Mouse (Mus musculus) brain, adult 10 weeks (tissue): ENCODE measurements around the gene Slc39a1. TPM values are rescaled to one million over a fixed set of nuclear protein-coding genes. Genes with fewer than 3 reads are reported as not detected.

Experiments used
- polyA plus RNA-seq: library from polyadenylated mRNA; stranded (reverse); fragments of 350-450 nt; fragmentation: Illumina TruSeq; extraction: RNeasy Lipid Tissue Mini Kit (QIAGEN cat#74804); gene quantifications from one replicate; pipeline ENCODE4 v1.2.3, GENCODE M21; 2015; ENCODE audit warnings: low read depth, low replicate concordance

The Slc39a1 gene
- polyA plus RNA-seq, result 38.5 TPM

GRCm38 (mm10) chr3:90247960-90248745, at the start of gene Slc39a1:
Gene Slc39a1 (plus strand): TSS chr3:90248172.

GRCm38 (mm10) chr3:90213377-90213866, 34.5 kb upstream of the Slc39a1 start, which contains the start of the genes Rps27 and Rab13:
Gene Rps27 (minus strand): TSS chr3:90213651.
Gene Rab13 (plus strand): TSS chr3:90213695.

DNA sequence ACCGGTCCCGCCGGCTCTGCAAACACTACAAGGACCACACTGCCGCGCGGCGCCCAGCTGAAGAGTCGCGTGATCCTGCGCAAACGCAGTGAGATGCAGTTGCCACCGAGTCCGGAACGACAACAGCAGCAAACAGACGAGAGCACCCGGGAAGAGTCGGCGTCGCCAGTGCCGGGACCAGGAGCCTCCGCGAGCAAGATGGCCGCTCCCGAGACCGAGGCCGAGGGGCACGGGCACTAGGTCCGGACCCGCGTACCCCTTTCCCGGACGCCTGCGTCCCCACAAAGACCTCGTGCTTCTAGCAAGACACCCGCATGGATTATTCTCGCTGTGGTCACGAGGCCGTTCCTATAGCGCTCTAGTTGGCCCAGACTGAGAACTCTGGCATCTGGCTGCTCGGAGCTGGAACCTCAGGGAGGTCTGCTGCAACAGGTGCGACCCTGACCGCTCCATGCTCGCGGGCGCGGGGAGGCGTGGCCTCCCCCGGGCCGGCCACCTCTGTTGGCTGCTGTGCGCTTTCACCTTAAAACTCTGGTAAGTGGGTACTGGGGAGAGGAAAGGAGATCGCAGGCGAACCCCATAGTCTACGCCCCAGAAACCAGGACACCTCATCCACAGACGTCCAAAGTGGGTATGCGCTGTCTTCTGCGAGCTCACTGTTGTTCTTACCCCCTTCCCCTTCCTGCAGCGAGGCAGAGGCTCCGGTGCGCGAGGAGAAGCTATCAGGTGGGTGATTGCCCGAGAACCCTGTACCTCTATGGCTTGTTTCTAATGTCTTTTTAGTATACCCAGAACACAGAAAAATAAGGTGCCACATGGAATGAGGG, 16.3 kb upstream of the Slc39a1 start, which contains the start of gene Jtb:
Gene Jtb, plus strand, starts transcription at position 91 of the 827 bp plus-strand sequence.

DNA sequence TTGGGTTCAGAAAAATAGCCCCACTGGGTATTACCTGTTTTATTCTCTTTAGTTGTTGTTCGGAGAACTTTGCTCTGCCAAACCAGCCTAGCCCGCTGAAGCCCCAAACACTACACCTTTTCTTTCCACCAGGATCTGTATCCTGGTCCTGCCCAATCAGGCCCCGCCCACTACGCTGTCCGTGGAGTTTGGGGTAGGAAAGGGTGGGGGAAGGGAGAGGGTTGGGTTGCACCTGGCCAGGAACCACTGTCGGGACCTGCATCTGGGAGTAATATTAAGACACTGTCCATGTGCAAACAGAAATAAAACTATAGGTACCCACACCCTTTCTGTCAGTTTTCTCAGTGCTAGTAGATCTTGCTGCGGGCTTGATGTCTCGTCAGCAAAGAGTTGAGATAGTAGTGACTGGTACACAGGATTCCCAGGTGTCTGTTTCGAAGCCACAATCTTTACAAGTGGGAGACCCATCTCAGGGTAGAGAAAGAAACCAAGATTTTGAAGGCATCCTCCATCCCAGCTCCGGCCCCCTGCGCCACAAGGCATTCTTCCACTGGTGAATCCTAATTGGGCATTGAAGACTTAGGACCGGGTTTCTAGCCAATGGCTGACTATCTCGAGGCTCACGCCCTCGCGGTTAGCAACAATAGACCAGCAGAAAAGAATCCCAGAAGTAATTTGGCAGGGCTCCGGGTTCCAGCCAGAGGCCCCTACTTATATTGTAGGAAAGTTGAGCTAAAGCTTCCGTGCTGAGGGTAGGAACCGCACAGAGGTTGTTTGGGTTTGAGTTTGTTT, 4.8 kb upstream of the Slc39a1 start, which contains the start of gene Creb3l4:
Gene Creb3l4, minus strand, starts transcription at position 529 of the 792 bp plus-strand sequence.

GRCm38 (mm10) chr3:90253653-90254418, 5.9 kb downstream of the Slc39a1 start, which contains the start of gene Crtc2:
Gene Crtc2 (plus strand): TSS chr3:90254163.

DNA sequence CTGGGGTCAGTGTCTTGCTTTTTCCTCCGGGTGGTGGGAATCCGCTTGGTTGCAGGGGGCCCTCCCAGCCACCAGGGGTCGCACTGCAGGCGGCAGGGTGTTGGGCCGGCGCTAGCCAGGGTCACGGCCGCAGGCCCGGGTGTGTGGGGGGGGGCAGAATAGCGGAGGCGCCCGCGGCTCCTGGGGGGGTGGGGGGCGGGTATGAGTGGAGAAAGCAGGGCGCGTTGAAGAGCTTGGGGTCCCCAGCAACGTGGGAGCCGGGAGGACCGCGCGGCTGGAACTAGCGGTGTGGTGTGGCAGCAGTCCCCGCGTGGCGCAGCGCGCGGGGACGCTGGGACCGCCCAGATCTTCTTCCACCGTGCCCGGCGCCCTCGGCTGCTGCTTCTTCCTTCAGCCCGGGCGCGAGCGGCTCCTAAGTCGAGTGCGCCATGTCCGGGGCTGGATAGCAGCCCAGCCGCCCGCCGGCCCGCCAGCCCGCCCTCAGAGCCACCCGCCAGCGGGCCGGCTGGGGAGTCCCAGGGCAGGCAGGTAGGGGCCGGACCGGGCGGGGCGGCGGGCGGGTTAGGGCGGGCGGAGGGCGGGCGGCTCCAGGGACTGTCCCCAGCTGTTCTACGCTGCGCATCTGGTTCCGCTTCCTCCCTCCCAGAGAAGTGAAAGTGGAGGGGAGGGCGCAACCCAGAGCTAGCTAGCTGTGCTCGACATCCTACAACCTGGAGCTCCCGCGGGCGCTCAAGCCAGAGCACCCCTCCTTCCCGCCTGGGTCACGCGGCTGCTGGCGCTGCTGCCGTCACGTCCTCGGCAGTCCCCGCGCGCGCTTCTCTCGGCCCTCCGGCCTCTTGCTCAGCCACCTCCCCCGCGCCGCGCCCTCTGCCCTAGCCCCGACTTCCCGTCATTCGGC, 17.3 kb downstream of the Slc39a1 start, which contains the start of gene Dennd4b:
Gene Dennd4b, plus strand, starts transcription at position 152 of the 898 bp plus-strand sequence.

GRCm38 (mm10) chr3:90292345-90293275, 44.6 kb downstream of the Slc39a1 start, which contains the start of gene Gatad2b:
Gene Gatad2b (plus strand): TSS chr3:90293178.

Other genes starting within 250 kb of the Slc39a1 start
- gene Hax1, start 249.4 kb upstream of the Slc39a1 start, polyA plus RNA-seq, result 125 TPM
- gene 4933434E20Rik, start 196.5 kb upstream of the Slc39a1 start, polyA plus RNA-seq, result 126 TPM
- gene Ubap2l, start 195.5 kb upstream of the Slc39a1 start, polyA plus RNA-seq, result 73.2 TPM
- gene Tpm3, start 175.5 kb upstream of the Slc39a1 start, polyA plus RNA-seq, result 200 TPM
- gene Nup210l, start 144.0 kb upstream of the Slc39a1 start, polyA plus RNA-seq, result 0.12 TPM
- gene Rps27, start 34.5 kb upstream of the Slc39a1 start, polyA plus RNA-seq, result 2,748 TPM
- 11.1 TPM for gene Rab13, start 34.5 kb upstream of the Slc39a1 start, polyA plus RNA-seq
- 74.3 TPM for gene Jtb, start 16.6 kb upstream of the Slc39a1 start, polyA plus RNA-seq
- gene Creb3l4, start 4.7 kb upstream of the Slc39a1 start, polyA plus RNA-seq, result 0.43 TPM
- gene Crtc2, start 6.0 kb downstream of the Slc39a1 start, polyA plus RNA-seq, result 26.1 TPM
- 19.6 TPM for gene Dennd4b, start 17.0 kb downstream of the Slc39a1 start, polyA plus RNA-seq
- 30.8 TPM for gene Gatad2b, start 45.0 kb downstream of the Slc39a1 start, polyA plus RNA-seq
- gene Slc27a3, start 141.8 kb downstream of the Slc39a1 start, polyA plus RNA-seq, result 5.1 TPM
- 40.2 TPM for gene Ints3, start 185.4 kb downstream of the Slc39a1 start, polyA plus RNA-seq
- gene Npr1, start 217.7 kb downstream of the Slc39a1 start, polyA plus RNA-seq, result 2.9 TPM
- gene Ilf2, start 228.0 kb downstream of the Slc39a1 start, polyA plus RNA-seq, result 126 TPM
- 69.1 TPM for gene Snapin, start 242.9 kb downstream of the Slc39a1 start, polyA plus RNA-seq